In the genomic region with DNA sequence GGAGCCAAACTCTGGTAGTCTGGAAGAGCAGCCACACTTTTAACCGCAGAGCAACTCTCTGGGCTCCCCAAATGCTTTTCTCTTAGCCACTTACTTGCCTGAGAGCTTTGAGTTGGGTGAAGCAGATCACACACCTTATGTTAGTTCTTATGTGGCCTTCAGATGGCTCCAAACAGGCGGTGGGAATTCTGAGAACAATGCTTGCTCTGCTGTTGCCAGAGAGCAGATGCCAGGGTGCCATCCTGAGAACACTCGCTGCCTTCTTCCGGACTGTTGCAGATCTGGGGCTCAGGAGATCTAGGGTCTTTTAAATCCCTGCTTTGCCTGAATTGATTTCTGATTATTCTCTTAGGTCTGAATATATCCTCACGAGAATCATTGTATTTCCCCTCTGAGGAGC, we compare ENCODE assay signal across 14 mouse cellular contexts.
"Had no signal": no experiment of that assay in that cellular context is flagged by ENCODE, and none has a peak within 500 bp of the region (broad histone marks: within the 10 kb centered on the region; RNA-seq: fewer than 3 reads in every experiment).

No protein-coding gene starts in this region.

- ATAC-seq: liver, embryonic 12.5 days had no signal

- H3K27ac ChIP-seq: kidney, embryonic 15.5 days; limb, embryonic 15.5 days; liver, embryonic 12.5 days; midbrain, embryonic 12.5 days; neural tube, embryonic 13.5 days had no signal

- H3K9me3 ChIP-seq: kidney, embryonic 15.5 days; limb, embryonic 15.5 days; liver, embryonic 12.5 days; midbrain, embryonic 12.5 days; neural tube, embryonic 13.5 days had no signal

- H3K4me3 ChIP-seq: kidney, embryonic 15.5 days; limb, embryonic 15.5 days; liver, embryonic 12.5 days; midbrain, embryonic 12.5 days; neural tube, embryonic 13.5 days had no signal

- H3K4me1 ChIP-seq: kidney, embryonic 15.5 days; limb, embryonic 15.5 days; liver, embryonic 12.5 days had no signal

- H3K27me3 ChIP-seq: kidney, embryonic 15.5 days; limb, embryonic 15.5 days; liver, embryonic 12.5 days; midbrain, embryonic 12.5 days; neural tube, embryonic 13.5 days had no signal

- H3K36me3 ChIP-seq: kidney, embryonic 15.5 days; limb, embryonic 15.5 days; liver, embryonic 12.5 days; midbrain, embryonic 12.5 days; neural tube, embryonic 13.5 days had no signal

- DNase-seq: kidney, postnatal 14 days; layer of hippocampus, adult 9-11 months; layer of hippocampus, postnatal 36 days; lung, embryonic 14.5 days; lung, postnatal 10 days; lung, postnatal 4 days; right cerebral cortex, adult 18-20 months; right cerebral cortex, postnatal 25 days; thymus, postnatal 36 days had no signal

- H3K9ac ChIP-seq: kidney, embryonic 15.5 days; limb, embryonic 15.5 days; liver, embryonic 12.5 days; lung, embryonic 14.5 days; midbrain, embryonic 12.5 days had no signal

- H3K4me2 ChIP-seq: kidney, embryonic 15.5 days; limb, embryonic 15.5 days; liver, embryonic 12.5 days; lung, embryonic 14.5 days; midbrain, embryonic 12.5 days; neural tube, embryonic 13.5 days had no signal
